Mouse (Mus musculus) kidney, embryonic 16.5 days (tissue): Measurements from ENCODE around the gene Smarca2. TPM values are rescaled to one million over a fixed set of nuclear protein-coding genes. Genes with fewer than 3 reads are reported as not detected.

ENCODE experiments used
- ATAC-seq: fragments of 200-750 bp; cut with Nextera tagmentation; 2 replicates; pipeline ENCODE4 v1.8.0; 2017; ENCODE audit warnings: moderate TSS enrichment; ENCODE audit not compliant: low FRiP score, low TSS enrichment
- H3K27ac ChIP-seq: fragments of 300-500 bp; sonication (generic); 2 replicates; pipeline ENCODE4 v1.5.1; 2014; ENCODE audit warnings: low read length
- H3K27me3 ChIP-seq: fragments of 300-500 bp; sonication (generic); 2 replicates; pipeline ENCODE4 v1.6.1; 2014; ENCODE audit warnings: low read length, control low read depth, mixed read lengths; ENCODE audit not compliant: insufficient read depth
- H3K36me3 ChIP-seq: fragments of 300-500 bp; sonication (generic); 2 replicates; pipeline ENCODE4 v1.6.1; 2014; ENCODE audit warnings: low read length, control low read depth, mixed read lengths; ENCODE audit not compliant: insufficient read depth
- H3K4me1 ChIP-seq: fragments of 300-500 bp; sonication (generic); 2 replicates; pipeline ENCODE4 v1.6.1; 2014; ENCODE audit warnings: low read length, control low read depth, mixed read lengths; ENCODE audit not compliant: insufficient read depth
- H3K4me2 ChIP-seq: fragments of 300-500 bp; sonication (generic); replicated peaks from 2 replicates; pipeline ENCODE4 v1.6.1; 2014; ENCODE audit warnings: low read depth, low read length
- H3K4me3 ChIP-seq: fragments of 300-500 bp; sonication (generic); 2 replicates; pipeline ENCODE4 v1.5.1; 2014; ENCODE audit warnings: mild to moderate bottlenecking, low read length
- H3K9ac ChIP-seq: fragments of 300-500 bp; sonication (generic); replicated peaks from 2 replicates; pipeline ENCODE4 v1.6.1; 2014; ENCODE audit warnings: low read length
- H3K9me3 ChIP-seq: fragments of 300-500 bp; sonication (generic); 2 replicates; pipeline ENCODE4 v1.6.1; 2016; ENCODE audit warnings: low read length, control low read depth
- WGBS: fragments of 180-500 bp; shearing (Covaris S2); extraction: QIAGEN DNeasy Blood & Tissue Kit; methylation state at CpG from one replicate; pipeline ENCODE4 v1.1.7; 2014; 5-methylcytosine and 5-hydroxymethylcytosine counted together
- polyA plus RNA-seq: library from polyadenylated mRNA; unstranded; fragments of >200 nt; fragmentation: Nextera tagmentation; extraction: Ambion mirVana; gene quantifications from 2 replicates; pipeline ENCODE4 v1.2.1, GENCODE M21; 2015

Smarca2 gene
- polyA plus RNA-seq, 1 experiment from 2014 or later: 40.5 TPM

DNA sequence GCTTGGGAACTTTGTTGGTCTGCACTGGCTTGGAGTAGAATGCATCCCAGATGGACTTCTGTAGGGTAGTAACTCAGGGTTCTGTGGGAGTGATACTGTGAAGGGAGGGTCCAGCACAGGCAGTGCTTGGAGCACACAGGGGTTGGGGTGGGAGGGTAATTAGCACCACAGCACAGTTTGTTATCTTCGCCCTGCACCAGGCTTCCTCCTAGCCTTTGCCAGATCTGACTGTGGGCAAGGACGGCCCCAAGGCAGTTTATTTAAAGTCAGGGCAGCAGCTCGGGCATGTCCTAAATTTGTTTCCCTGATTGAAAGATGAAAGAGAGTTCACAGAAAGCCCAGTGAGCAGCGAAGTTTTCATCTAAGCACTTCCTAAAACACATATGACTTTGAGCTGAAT lies 8.1 kb downstream of the Smarca2 start:
- Histone ChIP-seq H3K27me3 (no peaks in the 10 kb centered on the region), H3K4me1 (peaks cover 18% of the 10 kb centered on the region), H3K9ac (no peak overlapping the region), H3K4me3 (no peak overlapping the region), H3K4me2 (no peak overlapping the region), H3K36me3 (no peaks in the 10 kb centered on the region), H3K9me3 (no peaks in the 10 kb centered on the region), H3K27ac (peak overlapping the region; percentile 34; the same call in 1 of the 2 replicates)
- WGBS: 30% methylated on average over 4 of the region's 4 CpGs
- ATAC-seq: no peak; the same call in 1 of the 2 replicates

DNA sequence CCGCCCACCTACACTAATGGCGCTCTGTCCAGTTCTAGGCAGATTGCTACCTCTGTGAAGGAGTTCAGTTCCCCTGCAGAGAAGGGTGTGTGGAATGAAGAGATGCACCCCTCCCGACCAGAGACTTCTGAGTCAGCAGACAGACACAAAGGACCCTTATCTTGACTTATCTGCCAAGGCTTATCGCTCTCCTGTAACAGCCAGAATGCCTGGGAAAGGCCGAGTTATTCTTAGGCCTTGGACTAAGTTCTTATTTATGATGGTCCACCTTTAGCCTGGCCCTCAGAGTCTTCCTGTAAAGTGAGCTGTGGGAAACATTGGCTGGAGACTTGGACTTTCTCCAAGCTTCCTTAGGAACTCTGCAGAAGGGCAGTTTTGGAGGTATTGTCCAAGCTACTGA lies 8.8 kb downstream of the Smarca2 start:
- Histone ChIP-seq H3K27ac (peak overlapping the region; percentile 47; the same call in 1 of the 2 replicates), H3K4me3 (no peak overlapping the region), H3K9ac (no peak overlapping the region), H3K27me3 (no peaks in the 10 kb centered on the region), H3K4me1 (peaks cover 11% of the 10 kb centered on the region), H3K9me3 (no peaks in the 10 kb centered on the region), H3K36me3 (no peaks in the 10 kb centered on the region), H3K4me2 (no peak overlapping the region)
- peak; percentile 31; the same call in 1 of the 2 replicates for ATAC-seq
- 50% methylated on average over 5 of the region's 5 CpGs for WGBS

DNA sequence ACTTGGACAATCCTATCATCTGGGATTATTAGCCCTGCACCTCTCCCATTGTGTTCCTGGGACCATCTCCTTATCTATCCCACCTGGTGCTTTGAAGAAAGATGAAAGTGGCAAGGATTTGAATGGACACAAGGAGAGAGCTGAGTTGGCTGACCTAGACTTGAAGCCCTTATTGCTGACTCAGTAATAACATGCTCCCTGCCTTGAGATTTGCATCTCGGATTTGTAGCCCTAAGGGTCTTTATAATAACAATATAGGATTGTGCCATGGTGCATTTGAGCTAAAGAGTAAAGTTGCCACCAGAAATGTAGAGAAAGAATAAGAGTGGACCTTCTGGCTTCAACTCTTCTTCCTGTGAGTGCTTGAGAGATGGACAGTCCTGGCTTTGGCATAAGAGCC lies 11.4 kb downstream of the Smarca2 start:
- no peak overlapping the region for H3K4me3 ChIP-seq
- ATAC-seq: no peak
- no peaks in the 10 kb centered on the region for H3K36me3 ChIP-seq
- no peaks in the 10 kb centered on the region for H3K27me3 ChIP-seq
- H3K9me3 ChIP-seq: no peaks in the 10 kb centered on the region
- peaks cover 11% of the 10 kb centered on the region for H3K4me1 ChIP-seq
- H3K4me2 ChIP-seq: no peak overlapping the region
- 57% methylated on average over 1 of the region's 1 CpGs for WGBS
- no peak overlapping the region for H3K27ac ChIP-seq
- no peak overlapping the region for H3K9ac ChIP-seq

DNA sequence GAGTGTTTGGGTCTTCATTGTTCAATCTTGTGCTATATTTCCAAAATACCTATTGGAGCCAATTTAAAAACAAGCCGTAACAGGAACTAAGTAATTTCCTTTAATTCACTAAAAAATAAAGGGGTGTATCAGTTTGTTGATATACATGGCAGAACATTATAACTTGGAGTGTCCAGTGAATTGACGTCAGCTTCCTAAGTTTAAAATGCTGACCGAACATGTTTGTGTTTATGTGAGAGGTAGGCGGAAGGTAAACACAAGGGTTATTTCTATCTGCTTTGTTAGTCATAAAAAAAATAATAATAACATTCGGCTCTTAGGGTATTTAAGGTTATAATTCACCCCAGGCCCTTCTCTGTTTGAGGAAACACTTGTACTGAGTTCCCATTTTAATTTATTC lies 12.4 kb downstream of the Smarca2 start:
- Histone ChIP-seq H3K4me3 (no peak overlapping the region), H3K27me3 (no peaks in the 10 kb centered on the region), H3K4me2 (no peak overlapping the region), H3K27ac (no peak overlapping the region), H3K4me1 (peaks cover 11% of the 10 kb centered on the region), H3K9me3 (no peaks in the 10 kb centered on the region), H3K9ac (no peak overlapping the region), H3K36me3 (no peaks in the 10 kb centered on the region)
- ATAC-seq: no peak
- 72% methylated on average over 5 of the region's 5 CpGs for WGBS

DNA sequence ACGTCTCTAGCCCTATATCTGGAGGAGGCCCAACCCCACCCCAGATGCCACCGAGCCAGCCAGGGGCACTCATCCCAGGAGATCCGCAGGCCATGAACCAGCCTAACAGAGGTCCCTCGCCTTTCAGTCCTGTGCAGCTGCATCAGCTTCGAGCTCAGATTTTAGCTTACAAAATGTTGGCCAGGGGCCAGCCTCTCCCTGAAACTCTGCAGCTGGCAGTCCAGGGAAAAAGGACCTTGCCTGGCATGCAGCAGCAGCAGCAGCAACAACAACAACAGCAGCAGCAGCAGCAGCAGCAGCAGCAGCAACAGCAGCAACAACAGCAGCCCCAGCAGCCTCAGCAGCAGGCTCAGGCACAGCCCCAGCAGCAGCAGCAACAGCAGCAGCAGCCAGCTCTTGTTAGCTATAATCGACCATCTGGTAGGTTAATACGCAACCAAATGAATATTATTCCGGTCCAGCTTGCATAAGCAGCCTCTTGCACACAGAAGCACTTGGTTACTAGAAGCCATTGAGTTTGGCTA lies 25.9 kb downstream of the Smarca2 start:
- no peaks in the 10 kb centered on the region for H3K27me3 ChIP-seq
- H3K9ac ChIP-seq: no peak overlapping the region
- H3K27ac ChIP-seq: peak overlapping the region; percentile 75
- H3K4me1 ChIP-seq: peaks cover 4% of the 10 kb centered on the region; the same call in 1 of the 2 replicates
- H3K4me3 ChIP-seq: no peak overlapping the region
- no peaks in the 10 kb centered on the region for H3K9me3 ChIP-seq
- no peak overlapping the region for H3K4me2 ChIP-seq
- 0 out of 2 replicates have a peak, but pooled peaks cover 3% of the 10 kb centered on the region for H3K36me3 ChIP-seq
- peak; percentile 49; the same call in 1 of the 2 replicates for ATAC-seq
- WGBS: 31% methylated on average over 8 of the region's 8 CpGs

DNA sequence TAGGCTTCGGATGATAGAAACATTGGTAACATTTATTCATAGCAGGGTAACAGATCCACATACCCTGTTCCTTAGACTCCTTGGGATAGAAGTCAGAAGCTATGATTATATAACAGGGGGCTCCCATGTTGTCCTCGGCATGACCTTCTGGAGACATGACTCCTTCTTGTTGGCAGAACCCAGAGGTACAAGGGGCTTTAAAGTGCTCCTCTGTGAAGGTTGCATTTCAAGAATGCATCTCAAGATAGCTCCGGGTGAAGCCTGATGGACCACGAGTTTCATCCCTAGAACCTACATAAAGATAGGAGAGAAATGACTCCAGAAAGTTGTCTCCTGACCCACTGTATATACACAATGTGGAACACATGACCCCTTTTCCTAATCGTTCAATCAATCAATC lies 27.4 kb downstream of the Smarca2 start:
- Histone ChIP-seq H3K27me3 (no peaks in the 10 kb centered on the region), H3K36me3 (0 out of 2 replicates have a peak, but pooled peaks cover 3% of the 10 kb centered on the region), H3K9me3 (no peaks in the 10 kb centered on the region), H3K4me3 (no peak overlapping the region), H3K4me1 (peaks cover 4% of the 10 kb centered on the region; the same call in 1 of the 2 replicates), H3K9ac (no peak overlapping the region), H3K27ac (no peak overlapping the region), H3K4me2 (no peak overlapping the region)
- WGBS: 92% methylated on average over 5 of the region's 5 CpGs
- no peak for ATAC-seq

DNA sequence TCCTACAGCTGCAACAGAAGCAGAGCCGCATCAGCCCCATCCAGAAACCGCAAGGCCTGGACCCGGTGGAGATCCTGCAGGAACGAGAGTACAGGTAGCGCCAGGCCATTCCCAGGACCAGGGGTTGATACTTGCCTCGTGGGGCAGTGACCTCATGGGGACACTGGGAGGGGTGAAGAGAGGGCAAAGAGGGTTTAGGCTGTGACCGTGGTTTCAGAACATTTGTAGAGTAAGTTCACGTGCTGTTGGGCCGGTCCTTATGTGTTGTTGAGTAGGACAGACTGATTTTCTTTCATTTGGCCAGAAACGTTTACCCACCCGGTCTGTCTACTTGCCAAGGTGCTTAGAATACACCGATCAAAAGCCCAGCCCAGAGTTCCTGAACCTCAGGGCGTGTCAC lies 35.7 kb downstream of the Smarca2 start:
- ATAC-seq: no peak
- H3K9ac ChIP-seq: no peak overlapping the region
- no peak overlapping the region for H3K4me3 ChIP-seq
- H3K4me1 ChIP-seq: no peaks in the 10 kb centered on the region
- 93% methylated on average over 13 of the region's 13 CpGs for WGBS
- no peaks in the 10 kb centered on the region for H3K9me3 ChIP-seq
- no peak overlapping the region for H3K4me2 ChIP-seq
- H3K27me3 ChIP-seq: no peaks in the 10 kb centered on the region
- no peak overlapping the region for H3K27ac ChIP-seq
- 0 out of 2 replicates have a peak, but pooled peaks cover 10% of the 10 kb centered on the region for H3K36me3 ChIP-seq

DNA sequence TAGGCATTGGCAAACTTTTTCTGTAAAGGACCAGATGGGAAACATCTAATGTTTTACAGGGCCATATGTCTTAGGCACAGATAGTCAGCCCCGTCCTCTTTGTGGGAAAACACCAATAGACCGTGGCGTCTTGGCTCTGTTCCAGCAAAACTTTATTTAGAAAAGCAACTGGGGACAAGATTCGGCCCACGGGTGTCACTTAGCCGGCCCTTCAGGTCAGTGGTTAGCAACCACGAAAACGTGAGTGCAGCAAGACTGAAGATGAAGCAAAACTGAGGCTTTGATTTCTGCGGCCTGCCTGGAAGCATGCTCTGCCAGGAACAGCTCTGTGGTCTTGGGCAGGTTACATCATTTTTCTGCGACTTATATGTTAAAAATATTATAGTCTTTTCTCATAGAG lies 36.4 kb downstream of the Smarca2 start:
- no peak overlapping the region for H3K27ac ChIP-seq
- no peak for ATAC-seq
- no peaks in the 10 kb centered on the region for H3K27me3 ChIP-seq
- no peaks in the 10 kb centered on the region for H3K9me3 ChIP-seq
- H3K4me3 ChIP-seq: no peak overlapping the region
- no peaks in the 10 kb centered on the region for H3K4me1 ChIP-seq
- 47% methylated on average over 10 of the region's 10 CpGs for WGBS
- H3K36me3 ChIP-seq: 0 out of 2 replicates have a peak, but pooled peaks cover 10% of the 10 kb centered on the region
- no peak overlapping the region for H3K4me2 ChIP-seq
- no peak overlapping the region for H3K9ac ChIP-seq

DNA sequence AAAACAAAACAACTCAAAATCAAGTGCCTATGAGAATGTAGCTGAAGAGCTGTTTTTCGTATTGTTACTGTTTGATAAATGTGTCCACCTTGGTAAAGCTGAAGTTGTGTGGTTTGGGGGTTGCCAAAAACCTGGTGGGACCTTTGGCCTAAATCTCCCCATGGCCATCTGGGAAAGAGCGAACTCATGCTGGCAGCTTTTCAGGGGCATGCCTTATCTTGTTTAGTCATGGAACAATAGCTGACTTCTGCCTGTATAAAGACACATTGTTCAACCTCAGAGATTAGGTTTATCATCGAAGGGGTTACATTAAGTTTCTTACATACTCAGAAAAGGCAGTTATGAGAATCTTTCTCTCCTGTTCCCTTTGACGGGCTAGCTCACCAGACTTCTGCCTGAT lies 38.2 kb downstream of the Smarca2 start:
- Histone ChIP-seq H3K4me1 (no peaks in the 10 kb centered on the region), H3K9me3 (no peaks in the 10 kb centered on the region), H3K9ac (no peak overlapping the region), H3K4me3 (no peak overlapping the region), H3K27ac (no peak overlapping the region), H3K27me3 (no peaks in the 10 kb centered on the region), H3K36me3 (peaks cover 15% of the 10 kb centered on the region; the same call in 1 of the 2 replicates), H3K4me2 (no peak overlapping the region)
- 77% methylated on average over 4 of the region's 4 CpGs for WGBS
- ATAC-seq: no peak

DNA sequence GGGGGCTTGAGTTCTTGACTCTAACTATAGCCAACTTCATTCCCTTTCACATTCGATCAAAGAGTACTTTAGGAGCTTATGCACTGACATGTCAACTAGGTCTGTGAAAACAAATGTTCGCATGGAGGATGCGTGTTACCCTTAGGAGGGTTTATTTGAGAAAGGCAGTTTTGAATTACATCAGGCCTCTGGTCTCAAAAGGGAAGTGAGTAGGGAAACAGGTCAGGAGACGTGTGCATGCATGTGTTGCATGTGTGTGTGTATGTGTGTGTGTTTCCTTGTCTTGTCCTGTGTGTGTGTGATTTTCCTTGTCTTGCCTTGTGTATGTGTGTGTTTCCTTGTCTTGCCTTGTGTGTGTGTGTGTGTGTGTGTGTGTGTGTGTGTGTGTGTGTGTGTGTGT lies 39.1 kb downstream of the Smarca2 start:
- WGBS: 67% methylated on average over 4 of the region's 4 CpGs
- no peaks in the 10 kb centered on the region for H3K27me3 ChIP-seq
- no peak overlapping the region for H3K9ac ChIP-seq
- H3K27ac ChIP-seq: no peak overlapping the region
- H3K4me2 ChIP-seq: no peak overlapping the region
- ATAC-seq: no peak
- H3K4me1 ChIP-seq: no peaks in the 10 kb centered on the region
- H3K36me3 ChIP-seq: peaks cover 17% of the 10 kb centered on the region; the same call in 1 of the 2 replicates
- H3K9me3 ChIP-seq: no peaks in the 10 kb centered on the region
- no peak overlapping the region for H3K4me3 ChIP-seq
